Mouse (Mus musculus): ENCODE results near the gene Tmem8b. TPM values are rescaled to one million over a fixed set of nuclear protein-coding genes. Genes with fewer than 3 reads are reported as not detected.
A peak's percentile ranks its signal among the peaks of the same experiment; 100 is the strongest.

Tmem8b gene
- polyA plus RNA-seq, 1 experiment from 2014 or later = 3.5 TPM

GRCm38 (mm10) chr4:43631956-43632920 is 36.5 kb upstream of the Tmem8b start:
- 41% methylated on average over 42 of the region's 42 CpGs for WGBS
- peak; percentile 19; the same call in 1 of the 2 replicates for ATAC-seq (ENCODE audit: insufficient read depth)
- H3K27ac ChIP-seq (ENCODE audit: low read depth) = peak overlapping the region; percentile 65; the same call in 1 of the 2 replicates
- no peak for TF ChIP-seq CTCF (IDR thresholded peaks at IDR 0.05; ENCODE audit: low read depth)
- no peaks in the 10 kb centered on the region for H3K36me3 ChIP-seq (ENCODE audit: insufficient read depth)
- H3K9ac ChIP-seq = peak overlapping the region; percentile 84
- peak overlapping the region; percentile 67 for H3K4me3 ChIP-seq (ENCODE audit: low read depth, low read length)
- peak overlapping the region; percentile 87 for H3K4me2 ChIP-seq
- 0 out of 2 replicates have a peak, but pooled peaks cover 7% of the 10 kb centered on the region for H3K4me1 ChIP-seq (ENCODE audit: insufficient read depth)
- H3K9me3 ChIP-seq (ENCODE audit: low read depth, low read length) = no peaks in the 10 kb centered on the region
- peak; percentile 15 for DNase-seq
- H3K27me3 ChIP-seq (ENCODE audit: insufficient read depth, low read length) = peaks cover 11% of the 10 kb centered on the region

GRCm38 (mm10) chr4:43633296-43633695 is 35.5 kb upstream of the Tmem8b start:
- ATAC-seq (ENCODE audit: insufficient read depth) (no peak), DNase-seq (no peak)
- Histone ChIP-seq H3K4me1 (ENCODE audit: insufficient read depth) (0 out of 2 replicates have a peak, but pooled peaks cover 7% of the 10 kb centered on the region), H3K27me3 (ENCODE audit: insufficient read depth, low read length) (peaks cover 11% of the 10 kb centered on the region), H3K4me2 (0 out of 2 replicates have a peak overlapping the region, but pooled peaks have one; percentile 87), H3K9me3 (ENCODE audit: low read depth, low read length) (no peaks in the 10 kb centered on the region), H3K4me3 (ENCODE audit: low read depth, low read length) (no peak overlapping the region), H3K36me3 (ENCODE audit: insufficient read depth) (no peaks in the 10 kb centered on the region), H3K27ac (ENCODE audit: low read depth) (no peak overlapping the region), H3K9ac (no peak overlapping the region)
- WGBS = 76% methylated on average over 8 of the region's 8 CpGs
- TF ChIP-seq CTCF (IDR thresholded peaks at IDR 0.05; ENCODE audit: low read depth) = no peak

- WGBS = 96% methylated on average over 2 of the region's 2 CpGs
- H3K9ac ChIP-seq = no peak overlapping the region
- DNase-seq (no peak), ATAC-seq (ENCODE audit: insufficient read depth) (no peak)
- no peak for TF ChIP-seq CTCF (IDR thresholded peaks at IDR 0.05; ENCODE audit: low read depth)
- no peaks in the 10 kb centered on the region for H3K9me3 ChIP-seq (ENCODE audit: low read depth, low read length)
- no peak overlapping the region for H3K4me3 ChIP-seq (ENCODE audit: low read depth, low read length)
- 0 out of 2 replicates have a peak, but pooled peaks cover 7% of the 10 kb centered on the region for H3K4me1 ChIP-seq (ENCODE audit: insufficient read depth)
- no peak overlapping the region for H3K4me2 ChIP-seq
- H3K27ac ChIP-seq (ENCODE audit: low read depth) = no peak overlapping the region
- no peaks in the 10 kb centered on the region for H3K36me3 ChIP-seq (ENCODE audit: insufficient read depth)
- H3K27me3 ChIP-seq (ENCODE audit: insufficient read depth, low read length) = peaks cover 11% of the 10 kb centered on the region
Observed at GRCm38 (mm10) chr4:43633736-43634135, 35.0 kb upstream of the Tmem8b start.

GRCm38 (mm10) chr4:43634621-43635374 is 34.0 kb upstream of the Tmem8b start:
- 0 out of 2 replicates have a peak, but pooled peaks cover 7% of the 10 kb centered on the region for H3K4me1 ChIP-seq (ENCODE audit: insufficient read depth)
- WGBS = 80% methylated on average over 7 of the region's 7 CpGs

GRCm38 (mm10) chr4:43636751-43637150 is 32.0 kb upstream of the Tmem8b start:
- H3K36me3 ChIP-seq (ENCODE audit: insufficient read depth) = no peaks in the 10 kb centered on the region
- no peak overlapping the region for H3K4me3 ChIP-seq (ENCODE audit: low read depth, low read length)
- H3K27me3 ChIP-seq (ENCODE audit: insufficient read depth, low read length) = peaks cover 7% of the 10 kb centered on the region
- no peaks in the 10 kb centered on the region for H3K9me3 ChIP-seq (ENCODE audit: low read depth, low read length)
- 67% methylated on average over 6 of the region's 6 CpGs for WGBS
- no peak overlapping the region for H3K4me2 ChIP-seq
- TF ChIP-seq CTCF (IDR thresholded peaks at IDR 0.05; ENCODE audit: low read depth) = no peak
- no peak for ATAC-seq (ENCODE audit: insufficient read depth)
- DNase-seq = no peak
- H3K4me1 ChIP-seq (ENCODE audit: insufficient read depth) = 0 out of 2 replicates have a peak, but pooled peaks cover 7% of the 10 kb centered on the region
- no peak overlapping the region for H3K9ac ChIP-seq
- H3K27ac ChIP-seq (ENCODE audit: low read depth) = no peak overlapping the region

More at GRCm38 (mm10) chr4:43634621-43635374, 34.0 kb upstream of the Tmem8b start:
- H3K9ac ChIP-seq = no peak overlapping the region; the same call in 1 of the 2 replicates
- no peaks in the 10 kb centered on the region for H3K9me3 ChIP-seq (ENCODE audit: low read depth, low read length)
- DNase-seq (no peak), ATAC-seq (ENCODE audit: insufficient read depth) (no peak)
- TF ChIP-seq CTCF (IDR thresholded peaks at IDR 0.05; ENCODE audit: low read depth) = no peak
- H3K4me3 ChIP-seq (ENCODE audit: low read depth, low read length) = no peak overlapping the region
- peaks cover 11% of the 10 kb centered on the region for H3K27me3 ChIP-seq (ENCODE audit: insufficient read depth, low read length)
- no peak overlapping the region for H3K4me2 ChIP-seq
- H3K27ac ChIP-seq (ENCODE audit: low read depth) = no peak overlapping the region
- no peaks in the 10 kb centered on the region for H3K36me3 ChIP-seq (ENCODE audit: insufficient read depth)

GRCm38 (mm10) chr4:43640076-43640475 is 28.7 kb upstream of the Tmem8b start:
- DNase-seq (no peak), ATAC-seq (ENCODE audit: insufficient read depth) (no peak)
- Histone ChIP-seq H3K4me2 (no peak overlapping the region), H3K27ac (ENCODE audit: low read depth) (no peak overlapping the region), H3K9me3 (ENCODE audit: low read depth, low read length) (no peaks in the 10 kb centered on the region), H3K27me3 (ENCODE audit: insufficient read depth, low read length) (no peaks in the 10 kb centered on the region), H3K9ac (no peak overlapping the region), H3K4me1 (ENCODE audit: insufficient read depth) (no peaks in the 10 kb centered on the region), H3K36me3 (ENCODE audit: insufficient read depth) (no peaks in the 10 kb centered on the region), H3K4me3 (ENCODE audit: low read depth, low read length) (no peak overlapping the region)
- 66% methylated on average over 9 of the region's 9 CpGs for WGBS
- no peak for TF ChIP-seq CTCF (IDR thresholded peaks at IDR 0.05; ENCODE audit: low read depth)

Data from lung, embryonic 14.5 days (tissue).